Mouse (Mus musculus): ENCODE results near the gene Myh10. TPM values are rescaled to one million over a fixed set of nuclear protein-coding genes. Genes with fewer than 3 reads are reported as not detected.

Myh10 gene
- polyA plus RNA-seq, 1 experiment from 2014 or later, result 136 TPM

- WGBS, result 79% methylated on average over 3 of the region's 3 CpGs
- Histone ChIP-seq H3K4me3 (no peak overlapping the region), H3K27me3 (no peaks in the 10 kb centered on the region), H3K9ac (no peak overlapping the region), H3K4me2 (no peak overlapping the region), H3K36me3 (no peaks in the 10 kb centered on the region), H3K4me1 (0 out of 2 replicates have a peak, but pooled peaks cover 8% of the 10 kb centered on the region), H3K9me3 (no peaks in the 10 kb centered on the region), H3K27ac (no peak overlapping the region)
- no peak for ATAC-seq (ENCODE audit: borderline replicate concordance, extremely low read depth, low FRiP score, low TSS enrichment)
Measured at GRCm38 (mm10) chr11:68674071-68674470, 17.3 kb upstream of the Myh10 start.

DNA sequence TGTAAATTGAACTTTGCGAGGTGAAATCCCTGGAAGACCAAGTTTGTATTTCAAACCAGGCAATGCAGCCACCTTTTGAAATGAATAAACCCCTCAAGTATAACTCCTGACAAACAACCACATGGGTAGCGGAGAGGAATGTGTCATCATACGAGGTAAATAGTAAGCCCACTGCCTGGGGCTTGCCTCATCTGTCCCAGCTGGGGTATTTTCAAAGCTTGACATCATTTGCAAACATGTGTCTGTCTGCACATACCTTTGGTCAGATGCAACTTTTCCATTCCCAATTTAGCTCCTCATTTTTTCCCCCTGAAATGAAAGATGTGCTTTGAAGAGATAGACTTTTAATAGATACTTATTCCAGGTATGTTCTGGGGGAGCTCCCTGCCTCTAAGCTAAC lies 16.7 kb upstream of the Myh10 start:
- Histone ChIP-seq H3K27ac (no peak overlapping the region), H3K4me3 (no peak overlapping the region), H3K36me3 (no peaks in the 10 kb centered on the region), H3K27me3 (no peaks in the 10 kb centered on the region), H3K4me1 (0 out of 2 replicates have a peak, but pooled peaks cover 8% of the 10 kb centered on the region), H3K4me2 (no peak overlapping the region), H3K9me3 (no peaks in the 10 kb centered on the region), H3K9ac (no peak overlapping the region)
- WGBS, result 62% methylated on average over 3 of the region's 3 CpGs
- no peak for ATAC-seq (ENCODE audit: borderline replicate concordance, extremely low read depth, low FRiP score, low TSS enrichment)

GRCm38 (mm10) chr11:68675274-68675673 lies 16.1 kb upstream of the Myh10 start:
- H3K4me3 ChIP-seq, result no peak overlapping the region
- H3K4me2 ChIP-seq, result no peak overlapping the region
- no peaks in the 10 kb centered on the region for H3K36me3 ChIP-seq
- H3K9me3 ChIP-seq, result no peaks in the 10 kb centered on the region
- H3K27ac ChIP-seq, result 0 out of 2 replicates have a peak overlapping the region, but pooled peaks have one; percentile 24
- ATAC-seq (ENCODE audit: borderline replicate concordance, extremely low read depth, low FRiP score, low TSS enrichment), result no peak
- no peak overlapping the region for H3K9ac ChIP-seq
- H3K27me3 ChIP-seq, result no peaks in the 10 kb centered on the region
- 40% methylated on average over 3 of the region's 3 CpGs for WGBS
- 0 out of 2 replicates have a peak, but pooled peaks cover 8% of the 10 kb centered on the region for H3K4me1 ChIP-seq

GRCm38 (mm10) chr11:68681254-68681839 lies 10.0 kb upstream of the Myh10 start:
- no peaks in the 10 kb centered on the region for H3K27me3 ChIP-seq
- H3K9ac ChIP-seq, result no peak overlapping the region
- peaks cover 5% of the 10 kb centered on the region; the same call in 1 of the 2 replicates for H3K4me1 ChIP-seq
- no peak overlapping the region for H3K4me3 ChIP-seq
- H3K9me3 ChIP-seq, result no peaks in the 10 kb centered on the region
- no peaks in the 10 kb centered on the region for H3K36me3 ChIP-seq
- WGBS, result 62% methylated on average over 3 of the region's 3 CpGs
- H3K27ac ChIP-seq, result no peak overlapping the region
- ATAC-seq (ENCODE audit: borderline replicate concordance, extremely low read depth, low FRiP score, low TSS enrichment), result peak; percentile 42; the same call in 1 of the 2 replicates
- no peak overlapping the region for H3K4me2 ChIP-seq

DNA sequence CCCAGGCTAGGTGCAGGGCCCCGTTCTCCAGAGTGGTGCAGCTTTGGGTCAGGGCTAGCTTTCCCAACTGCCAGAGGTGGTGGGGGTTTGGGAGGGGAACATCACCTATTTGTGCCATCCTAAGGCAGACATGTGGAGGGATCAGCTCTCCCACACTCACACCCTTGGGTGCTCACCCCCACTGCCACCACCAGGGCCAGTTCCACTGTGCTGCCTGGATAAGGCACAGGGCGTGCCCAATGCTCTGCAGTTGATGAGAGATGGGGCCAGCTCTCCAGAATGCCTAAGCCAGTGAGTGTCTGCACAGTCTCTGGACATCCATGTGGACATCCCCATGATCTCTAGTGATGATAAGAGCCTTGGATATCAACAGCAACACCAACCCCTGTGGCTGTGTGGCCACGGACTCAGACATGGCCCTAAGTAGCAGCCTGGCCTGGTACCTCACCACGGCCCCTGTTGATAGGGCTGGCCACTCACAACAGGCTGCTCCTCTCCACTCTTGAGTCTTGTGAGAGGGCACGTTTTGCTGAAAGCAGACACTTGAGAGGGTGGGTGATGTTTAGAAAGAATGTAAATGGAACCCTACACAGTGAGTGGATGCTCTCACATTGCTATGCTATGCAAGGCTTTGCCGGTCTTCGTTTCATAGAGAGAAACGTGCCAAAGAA lies 9.1 kb upstream of the Myh10 start:
- no peak for ATAC-seq (ENCODE audit: borderline replicate concordance, extremely low read depth, low FRiP score, low TSS enrichment)
- no peaks in the 10 kb centered on the region for H3K9me3 ChIP-seq
- 73% methylated on average over 8 of the region's 8 CpGs for WGBS
- H3K27ac ChIP-seq, result no peak overlapping the region
- H3K9ac ChIP-seq, result no peak overlapping the region
- no peak overlapping the region for H3K4me3 ChIP-seq
- peaks cover 5% of the 10 kb centered on the region; the same call in 1 of the 2 replicates for H3K4me1 ChIP-seq
- H3K27me3 ChIP-seq, result no peaks in the 10 kb centered on the region
- no peaks in the 10 kb centered on the region for H3K36me3 ChIP-seq
- H3K4me2 ChIP-seq, result no peak overlapping the region

- H3K4me2 ChIP-seq, result no peak overlapping the region
- no peaks in the 10 kb centered on the region for H3K9me3 ChIP-seq
- H3K4me1 ChIP-seq, result peaks cover 10% of the 10 kb centered on the region
- no peak for ATAC-seq (ENCODE audit: borderline replicate concordance, extremely low read depth, low FRiP score, low TSS enrichment)
- no peak overlapping the region for H3K9ac ChIP-seq
- H3K27me3 ChIP-seq, result no peaks in the 10 kb centered on the region
- H3K27ac ChIP-seq, result no peak overlapping the region
- 80% methylated on average over 5 of the region's 5 CpGs for WGBS
- H3K4me3 ChIP-seq, result no peak overlapping the region
- no peaks in the 10 kb centered on the region for H3K36me3 ChIP-seq
Measured at GRCm38 (mm10) chr11:68686001-68686400, 5.4 kb upstream of the Myh10 start.

GRCm38 (mm10) chr11:68689304-68689703 lies 2.1 kb upstream of the Myh10 start:
- Histone ChIP-seq H3K27ac (no peak overlapping the region), H3K4me3 (no peak overlapping the region), H3K4me2 (no peak overlapping the region), H3K27me3 (no peaks in the 10 kb centered on the region), H3K4me1 (peaks cover 14% of the 10 kb centered on the region), H3K9me3 (no peaks in the 10 kb centered on the region), H3K36me3 (no peaks in the 10 kb centered on the region), H3K9ac (no peak overlapping the region)
- WGBS, result 73% methylated on average over 1 of the region's 1 CpGs
- ATAC-seq (ENCODE audit: borderline replicate concordance, extremely low read depth, low FRiP score, low TSS enrichment), result no peak

GRCm38 (mm10) chr11:68690465-68690864 lies 894 bp upstream of the Myh10 start:
- no peak for ATAC-seq (ENCODE audit: borderline replicate concordance, extremely low read depth, low FRiP score, low TSS enrichment)
- Histone ChIP-seq H3K27ac (no peak overlapping the region), H3K9ac (no peak overlapping the region), H3K9me3 (no peaks in the 10 kb centered on the region), H3K27me3 (no peaks in the 10 kb centered on the region), H3K4me3 (no peak overlapping the region), H3K4me2 (no peak overlapping the region), H3K4me1 (peaks cover 21% of the 10 kb centered on the region), H3K36me3 (no peaks in the 10 kb centered on the region)
- WGBS, result 29% methylated on average over 5 of the region's 5 CpGs

DNA sequence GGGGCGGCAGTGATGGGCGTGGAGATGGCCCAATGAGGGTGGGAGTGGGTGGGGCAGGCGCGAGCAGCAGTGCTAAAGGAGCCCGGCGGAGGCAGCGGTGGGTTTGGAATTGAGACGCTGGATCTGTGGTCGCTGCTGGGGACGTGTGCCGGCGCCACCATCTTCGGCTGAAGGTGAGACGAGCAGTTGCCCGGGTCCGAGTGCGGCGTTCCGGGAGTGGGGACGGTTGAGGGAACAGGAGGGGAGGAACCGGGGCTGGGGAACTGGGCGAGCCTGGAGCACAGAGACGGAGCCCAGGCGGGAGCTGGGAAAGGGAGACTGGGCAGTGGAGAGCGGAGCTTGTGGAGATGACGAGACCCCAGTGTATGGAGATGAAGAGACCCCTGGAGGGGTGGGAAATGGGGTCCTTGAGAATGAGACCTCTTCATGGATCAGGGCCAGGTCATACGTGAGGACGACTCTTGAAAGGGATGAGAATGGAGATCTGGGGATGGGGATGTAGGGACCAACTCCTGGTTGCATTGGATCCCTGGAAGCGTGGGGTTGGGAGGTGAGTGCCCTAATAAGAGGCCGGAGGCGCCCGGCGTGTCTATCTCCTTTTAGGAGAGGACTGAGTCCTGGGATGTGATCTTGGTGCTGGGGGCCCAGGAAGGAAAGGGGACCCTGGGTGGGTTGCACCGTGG lies 792 bp downstream of the Myh10 start:
- H3K9me3 ChIP-seq, result no peaks in the 10 kb centered on the region
- under 1% methylated on average over 34 of the region's 34 CpGs for WGBS
- H3K4me3 ChIP-seq, result peak overlapping the region; percentile 69
- H3K36me3 ChIP-seq, result no peaks in the 10 kb centered on the region
- H3K4me1 ChIP-seq, result peaks cover 21% of the 10 kb centered on the region
- H3K27ac ChIP-seq, result peak overlapping the region; percentile 93
- no peaks in the 10 kb centered on the region for H3K27me3 ChIP-seq
- 0 out of 2 replicates have a peak, but pooled peaks have one; percentile 2 for ATAC-seq (ENCODE audit: borderline replicate concordance, extremely low read depth, low FRiP score, low TSS enrichment)
- peak overlapping the region; percentile 80 for H3K4me2 ChIP-seq
- H3K9ac ChIP-seq, result peak overlapping the region; percentile 88

GRCm38 (mm10) chr11:68692693-68693446 lies 1.5 kb downstream of the Myh10 start:
- H3K4me3 ChIP-seq, result peak overlapping the region; percentile 69
- peak overlapping the region; percentile 93 for H3K27ac ChIP-seq
- H3K36me3 ChIP-seq, result no peaks in the 10 kb centered on the region
- peaks cover 21% of the 10 kb centered on the region for H3K4me1 ChIP-seq
- peak overlapping the region; percentile 80 for H3K4me2 ChIP-seq
- H3K9ac ChIP-seq, result peak overlapping the region; percentile 88
- under 1% methylated on average over 43 of the region's 43 CpGs for WGBS
- H3K27me3 ChIP-seq, result no peaks in the 10 kb centered on the region
- ATAC-seq (ENCODE audit: borderline replicate concordance, extremely low read depth, low FRiP score, low TSS enrichment), result no peak
- H3K9me3 ChIP-seq, result no peaks in the 10 kb centered on the region

DNA sequence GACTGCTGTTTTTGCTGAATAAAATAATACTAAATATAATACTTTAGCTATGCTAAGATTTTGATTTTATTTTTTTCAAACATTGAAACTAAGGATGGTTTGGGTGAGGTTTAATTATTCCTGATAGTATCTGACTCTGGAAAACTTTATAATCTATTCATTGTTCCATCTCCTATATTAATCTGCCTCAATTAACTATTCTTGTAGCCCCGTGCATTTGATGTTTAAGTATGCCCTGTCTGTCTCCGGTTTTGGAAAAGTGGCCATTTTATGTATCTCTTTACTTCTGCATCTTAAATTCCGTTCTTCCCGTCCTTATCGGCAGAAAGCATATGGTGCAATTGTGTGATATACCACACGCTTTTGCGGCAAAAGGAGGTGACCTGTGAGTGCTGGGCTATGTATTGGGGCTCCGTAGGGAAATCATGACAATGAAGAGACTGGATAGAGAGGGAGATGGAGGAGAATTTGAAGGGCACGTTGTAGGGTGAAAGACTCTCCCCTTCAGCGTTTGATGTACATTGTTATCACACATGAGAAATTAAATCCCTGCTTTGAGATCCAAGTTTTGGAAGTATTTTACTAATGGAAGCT lies 2.2 kb downstream of the Myh10 start:
- no peak for ATAC-seq (ENCODE audit: borderline replicate concordance, extremely low read depth, low FRiP score, low TSS enrichment)
- Histone ChIP-seq H3K27me3 (no peaks in the 10 kb centered on the region), H3K36me3 (no peaks in the 10 kb centered on the region), H3K9me3 (no peaks in the 10 kb centered on the region), H3K4me3 (peak overlapping the region; percentile 69), H3K9ac (peak overlapping the region; percentile 88), H3K4me2 (peak overlapping the region; percentile 80), H3K4me1 (peaks cover 21% of the 10 kb centered on the region), H3K27ac (no peak overlapping the region)
- WGBS, result 6% methylated on average over 10 of the region's 10 CpGs

Measured in lung, embryonic 15.5 days (tissue).